Mouse (Mus musculus) adrenal gland, adult 10 weeks (tissue): Measurements from ENCODE around the gene Tub. TPM values are rescaled to one million over a fixed set of nuclear protein-coding genes. Genes with fewer than 3 reads are reported as not detected.

Experiments used
- polyA plus RNA-seq: library from polyadenylated mRNA; stranded (reverse); fragments of 350-450 nt; fragmentation: Illumina TruSeq; extraction: RNeasy Lipid Tissue Mini Kit (QIAGEN cat#74804); gene quantifications from one replicate; pipeline ENCODE4 v1.2.3, GENCODE M21; 2014; ENCODE audit warnings: low read depth, low replicate concordance

The Tub gene
- polyA plus RNA-seq = 22.8 TPM

GRCm38 (mm10) chr7:108950312-108950761 lies at the start of gene Tub:
TSS of gene Tub (plus strand) at chr7:108950338.

GRCm38 (mm10) chr7:108929726-108930393 lies 20.3 kb upstream of the Tub start, which contains the start of gene Nlrp10:
TSS of gene Nlrp10 (minus strand) at chr7:108930178.

GRCm38 (mm10) chr7:108933794-108934731 lies 16.1 kb upstream of the Tub start, which contains the start of gene Eif3f:
TSS of gene Eif3f (plus strand) at chr7:108934417.

GRCm38 (mm10) chr7:109083113-109083812 lies 133.1 kb downstream of the Tub start, which contains the start of gene Ric3:
TSS of gene Ric3 (minus strand) at chr7:109083331.

Other genes with a start within 250 kb of the Tub start
- not detected for gene Olfr512, start 237.0 kb upstream of the Tub start, polyA plus RNA-seq
- gene Olfr513, start 199.4 kb upstream of the Tub start, polyA plus RNA-seq = not detected
- gene Olfr514, start 124.3 kb upstream of the Tub start, polyA plus RNA-seq = not detected
- gene Olfr516, start 99.8 kb upstream of the Tub start, polyA plus RNA-seq = not detected
- gene Olfr517, start 78.0 kb upstream of the Tub start, polyA plus RNA-seq = not detected
- gene Olfr518, start 65.3 kb upstream of the Tub start, polyA plus RNA-seq = not detected
- not detected for gene Olfr519, start 55.9 kb upstream of the Tub start, polyA plus RNA-seq
- 0.64 TPM for gene Nlrp10, start 20.2 kb upstream of the Tub start, polyA plus RNA-seq
- gene Eif3f, start 15.9 kb upstream of the Tub start, polyA plus RNA-seq = 44.1 TPM
- 185 TPM for gene Ric3, start 133.0 kb downstream of the Tub start, polyA plus RNA-seq
- gene Lmo1, start 224.9 kb downstream of the Tub start, polyA plus RNA-seq = not detected